Mouse (Mus musculus) kidney, postnatal 25 days (tissue): ENCODE data around the gene Pex5l.

Experiments
- DNase-seq, 2 experiments: peaks; one replicate each; pipeline ENCODE4 v3.0.0; 2021; ENCODE audit warnings: mixed read lengths in 2 of 2

Pex5l gene

GRCm38 (mm10) chr3:33061428-33061827 is 81.6 kb downstream of the Pex5l start:
- DNase-seq: no peak

- DNase-seq: no peak
Observed at GRCm38 (mm10) chr3:33061016-33061415, 82.0 kb downstream of the Pex5l start.

GRCm38 (mm10) chr3:33060343-33060937 is 82.6 kb downstream of the Pex5l start:
- no peak for DNase-seq

DNA sequence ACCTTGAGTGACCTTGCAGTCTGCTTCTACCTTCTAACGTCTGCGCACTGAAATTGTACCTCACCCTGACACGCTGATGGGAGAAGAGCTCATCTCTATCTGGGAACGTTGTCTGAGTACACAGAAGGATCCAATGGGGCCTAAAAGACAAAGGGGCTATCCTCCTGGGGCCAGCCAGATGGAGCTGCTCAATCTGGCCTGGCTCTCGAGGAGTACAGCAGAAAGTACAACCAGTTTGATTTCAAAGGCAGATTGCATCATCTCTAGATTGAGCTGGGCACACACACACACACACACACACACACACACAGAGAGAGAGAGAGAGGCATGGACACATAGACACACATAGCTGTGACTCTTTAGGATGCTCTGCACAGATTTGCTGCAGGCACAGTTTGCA is 94.7 kb downstream of the Pex5l start:
- no peak for DNase-seq

- DNase-seq: no peak
Observed at GRCm38 (mm10) chr3:33044799-33045106, 98.3 kb downstream of the Pex5l start.

DNA sequence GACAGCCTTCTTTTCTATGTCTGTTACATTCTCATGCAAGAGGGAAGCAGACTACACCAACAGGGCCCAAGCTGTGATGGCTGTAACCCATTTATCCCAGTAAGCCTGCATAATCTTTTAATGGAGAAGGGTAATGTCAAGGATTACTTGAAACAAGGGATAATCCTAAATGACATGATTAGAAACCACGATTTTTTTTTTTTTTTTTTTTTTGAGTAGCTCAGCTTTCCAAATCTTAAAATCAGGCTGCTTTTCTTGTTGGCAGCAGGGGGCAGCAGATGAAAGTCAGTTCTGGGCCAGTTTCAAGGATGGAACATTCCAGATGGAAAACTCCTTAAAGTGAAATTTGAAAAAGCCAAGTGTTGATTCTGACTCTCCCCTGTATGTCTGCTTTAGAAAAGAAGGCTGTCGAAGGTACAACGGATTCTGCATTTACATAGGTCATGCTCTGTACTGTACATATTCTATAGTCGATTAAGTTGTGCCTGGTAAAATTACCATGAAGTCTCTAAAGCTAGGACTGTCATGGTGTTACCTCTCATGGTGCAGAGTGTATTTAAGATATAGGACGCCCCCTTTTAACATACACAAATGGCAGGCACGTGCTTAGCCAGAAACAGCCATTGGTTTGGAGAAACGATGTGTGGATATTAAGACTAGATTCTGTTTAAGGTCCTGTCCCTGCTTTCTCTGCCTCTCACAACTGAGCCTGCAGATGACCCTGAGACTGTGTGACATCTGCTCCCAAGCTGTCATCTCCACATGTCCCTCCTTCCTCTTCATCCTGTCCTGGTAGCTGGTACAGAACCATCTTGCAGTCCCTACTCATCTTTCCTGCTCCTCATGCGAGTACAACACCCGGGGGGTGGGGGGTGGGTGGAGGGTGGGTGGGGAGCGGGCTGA is 98.9 kb downstream of the Pex5l start:
- DNase-seq: no peak

DNA sequence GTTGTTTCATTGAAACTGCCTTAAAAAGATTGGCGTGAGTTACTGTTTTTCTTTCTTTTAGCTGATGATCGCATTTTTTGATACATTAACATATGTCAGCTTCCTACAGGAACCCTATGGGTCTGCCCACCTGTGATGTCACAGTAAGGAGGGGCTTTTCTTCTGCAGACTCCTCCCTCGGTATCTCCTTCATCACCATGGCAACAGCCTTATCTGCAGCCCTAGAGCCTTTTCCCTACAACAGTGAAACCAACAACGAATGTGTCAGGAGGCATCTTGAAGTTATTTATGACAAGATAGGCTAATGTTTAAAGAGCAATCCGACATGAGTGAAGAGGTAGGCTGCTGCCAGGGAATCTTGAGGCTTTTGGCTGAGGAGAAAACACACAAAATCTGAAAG is 118.5 kb downstream of the Pex5l start:
- no peak for DNase-seq

- DNase-seq: no peak
Observed at GRCm38 (mm10) chr3:33003901-33004300, 139.1 kb downstream of the Pex5l start.

DNA sequence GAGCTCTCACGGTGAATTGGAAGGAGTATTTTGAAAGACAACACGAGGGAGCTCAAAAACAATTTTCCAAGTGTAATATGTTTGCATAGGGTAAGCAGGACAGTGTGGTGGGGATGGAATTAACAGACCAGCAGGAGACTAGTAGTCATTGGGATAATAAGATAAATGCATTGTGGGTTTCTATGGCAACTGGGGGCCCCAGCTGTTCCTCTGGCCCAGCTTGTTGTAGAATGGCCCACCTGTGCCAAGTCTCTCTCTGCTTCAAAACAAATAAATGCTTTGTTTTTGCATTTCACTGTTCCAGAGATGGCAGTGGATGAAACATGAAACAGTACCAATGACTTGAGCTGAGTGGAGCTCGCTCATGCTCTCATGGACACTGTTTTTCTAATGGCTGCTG is 141.3 kb downstream of the Pex5l start:
- DNase-seq: no peak

DNA sequence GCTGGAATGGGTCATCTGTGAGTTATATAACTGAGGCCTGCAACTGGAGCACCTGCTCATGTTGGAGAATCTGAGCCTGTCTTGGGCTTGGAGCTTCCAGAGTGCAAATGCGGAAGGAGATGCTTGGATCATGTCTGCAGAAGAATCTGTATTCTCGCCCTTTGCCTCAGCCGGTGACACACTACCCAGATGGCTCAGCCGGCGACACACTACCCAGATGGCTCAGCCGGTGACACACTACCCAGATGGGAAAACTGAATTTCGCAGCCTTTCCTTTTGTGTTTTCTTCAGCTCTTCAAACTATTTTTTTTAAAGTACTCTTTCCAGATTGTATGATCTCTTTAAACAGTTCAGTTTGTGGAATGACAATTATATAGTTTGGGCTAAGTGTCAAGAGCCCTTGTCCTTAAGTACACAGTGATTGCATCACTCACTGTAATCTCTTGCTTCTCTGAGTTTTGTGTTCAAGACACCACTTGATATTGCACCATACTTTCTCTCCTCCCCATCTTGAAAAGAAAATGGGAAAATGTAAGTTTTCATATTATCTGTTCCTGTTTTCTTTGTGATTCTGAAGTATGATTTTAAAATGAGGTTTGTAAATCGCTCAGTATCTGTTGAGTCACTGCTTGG is 142.5 kb downstream of the Pex5l start:
- no peak for DNase-seq

- no peak for DNase-seq
Observed at GRCm38 (mm10) chr3:32991713-32992575, 151.1 kb downstream of the Pex5l start.

DNA sequence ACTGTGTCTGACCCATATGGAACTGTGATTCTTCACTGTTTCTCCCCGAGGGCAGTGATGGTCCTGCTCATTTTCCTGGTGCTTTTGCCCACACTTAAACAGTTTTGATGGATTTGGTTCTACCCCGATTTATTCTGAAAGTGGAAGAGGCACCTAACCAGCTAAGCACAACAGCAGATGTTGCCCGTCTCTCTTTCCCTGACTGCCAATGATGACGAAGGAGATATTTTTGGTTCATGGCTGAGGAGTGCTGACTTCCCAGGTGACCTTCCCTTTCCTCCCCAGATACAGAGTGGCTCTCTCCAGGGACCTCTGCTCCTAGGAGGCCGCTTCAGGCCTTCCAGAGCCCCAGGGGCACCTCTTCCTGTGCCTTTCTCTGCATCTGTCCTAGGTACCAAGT is 155.2 kb downstream of the Pex5l start:
- DNase-seq: no peak

DNA sequence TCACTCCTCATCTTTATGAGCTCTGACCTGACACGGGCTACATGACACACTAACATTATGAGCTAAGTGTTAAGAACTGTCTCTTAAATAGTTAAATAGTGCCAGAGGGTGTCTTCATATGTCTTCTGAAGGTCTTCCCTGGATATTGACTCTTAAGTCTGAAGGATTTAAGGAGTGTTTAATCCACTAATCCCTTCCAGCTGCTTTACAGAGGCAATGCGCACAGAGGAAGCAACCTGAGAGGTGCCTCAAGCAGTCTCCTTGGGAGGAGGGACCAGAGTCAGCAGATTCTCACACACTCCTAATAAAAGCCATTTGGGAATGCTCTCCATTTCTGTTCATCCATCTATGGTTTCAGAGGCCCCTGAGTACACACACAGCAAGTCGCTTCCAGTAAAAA is 157.9 kb downstream of the Pex5l start:
- DNase-seq: no peak

DNA sequence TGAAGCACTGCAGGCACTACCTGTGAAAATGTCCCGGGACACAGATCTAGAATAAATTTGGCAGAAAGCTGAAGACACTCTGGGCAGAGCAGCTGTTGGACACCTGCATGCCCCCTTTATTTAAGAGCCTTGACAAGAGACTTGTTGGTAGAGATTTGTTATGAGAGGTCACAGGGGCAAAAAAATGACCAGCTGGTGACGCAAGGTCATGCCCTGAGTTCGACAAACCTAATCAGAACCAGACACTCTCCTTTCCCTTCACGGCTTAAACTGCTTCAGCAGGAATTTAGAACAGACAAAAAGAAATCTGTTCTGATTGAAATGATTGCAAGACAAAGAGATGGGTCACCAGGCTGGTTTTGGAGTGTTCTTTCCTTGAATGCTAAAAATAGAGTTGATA is 163.1 kb downstream of the Pex5l start:
- DNase-seq: no peak

DNA sequence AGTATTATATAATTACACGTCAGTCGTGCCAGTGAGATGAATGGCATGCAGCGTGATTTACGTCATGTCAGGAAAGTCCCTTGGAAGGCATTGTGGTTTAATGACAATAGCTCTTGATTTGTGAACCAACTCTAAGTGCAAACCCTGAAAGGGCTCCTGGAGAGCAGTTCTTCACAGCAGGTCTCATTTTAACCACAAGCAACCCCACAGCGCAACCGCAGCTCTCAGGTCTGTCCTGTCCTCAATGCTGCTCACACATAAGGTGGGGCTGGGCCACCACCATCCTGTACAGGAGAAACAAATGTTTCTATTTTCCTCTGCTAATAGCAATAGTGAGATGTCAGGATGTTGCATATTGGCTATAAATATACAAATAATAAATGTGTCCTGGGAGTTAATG is 163.8 kb downstream of the Pex5l start:
- DNase-seq: no peak

- DNase-seq: no peak
Observed at GRCm38 (mm10) chr3:32970257-32970656, 172.8 kb downstream of the Pex5l start.

- DNase-seq: no peak
Observed at GRCm38 (mm10) chr3:32968671-32969425, 174.2 kb downstream of the Pex5l start.

DNA sequence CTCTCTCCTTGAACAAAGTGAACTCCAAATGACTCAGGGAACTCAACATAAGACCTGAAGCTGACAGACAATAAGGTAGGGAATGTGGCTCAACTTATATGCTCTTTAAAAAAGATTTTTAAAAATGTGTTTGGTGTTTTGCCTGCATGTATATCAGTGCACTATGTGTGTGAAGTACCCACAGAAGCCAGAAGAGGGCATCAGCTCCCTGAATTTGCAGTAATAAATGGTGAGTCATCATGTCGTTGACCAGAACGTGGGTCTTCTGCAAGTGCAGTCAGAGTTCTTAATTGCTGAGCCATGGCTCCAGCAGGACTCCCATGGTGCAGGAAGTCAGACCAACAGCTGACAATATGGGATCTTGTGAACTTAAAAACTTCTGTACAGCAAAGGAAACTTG is 177.5 kb downstream of the Pex5l start:
- DNase-seq: no peak

DNA sequence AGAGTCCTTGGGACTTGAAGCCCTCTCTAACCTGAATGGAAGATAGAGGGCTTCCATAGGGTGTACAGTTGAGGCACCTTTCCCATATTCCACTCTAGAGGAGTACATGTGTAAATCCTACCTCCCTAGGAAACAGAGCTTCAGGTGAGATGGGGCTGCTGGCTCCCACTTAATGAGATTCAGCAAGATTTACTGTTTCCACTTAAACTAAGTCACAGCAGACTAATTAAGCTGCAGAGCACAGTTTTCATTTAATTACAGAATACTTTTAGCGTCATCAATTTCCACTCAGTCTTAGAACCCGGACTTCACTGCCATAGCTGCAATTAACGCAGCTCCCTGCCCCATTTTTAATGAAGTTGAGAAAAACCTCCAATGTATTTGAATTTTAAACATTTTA is 181.6 kb downstream of the Pex5l start:
- DNase-seq: no peak

GRCm38 (mm10) chr3:32951382-32951781 is 191.7 kb downstream of the Pex5l start:
- DNase-seq: no peak

DNA sequence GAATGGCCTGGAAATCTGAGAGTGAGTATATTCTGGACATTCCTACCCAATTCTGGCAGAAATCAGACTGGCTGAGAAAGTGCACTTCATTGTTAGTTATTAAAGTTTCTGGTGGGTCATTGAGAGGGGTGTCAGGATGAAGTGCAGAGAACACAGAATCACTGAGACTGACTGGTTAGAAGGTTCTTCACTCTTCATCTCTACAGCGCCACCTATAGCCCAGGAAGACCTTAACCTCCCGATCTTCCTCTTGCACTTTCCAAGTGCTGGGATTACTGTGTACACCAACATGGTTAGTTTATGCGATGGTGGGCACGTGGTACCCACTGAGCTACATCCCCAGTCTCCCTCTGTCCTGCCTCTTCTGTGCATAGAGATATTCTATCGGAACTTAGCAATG is 195.6 kb downstream of the Pex5l start:
- no peak for DNase-seq

DNA sequence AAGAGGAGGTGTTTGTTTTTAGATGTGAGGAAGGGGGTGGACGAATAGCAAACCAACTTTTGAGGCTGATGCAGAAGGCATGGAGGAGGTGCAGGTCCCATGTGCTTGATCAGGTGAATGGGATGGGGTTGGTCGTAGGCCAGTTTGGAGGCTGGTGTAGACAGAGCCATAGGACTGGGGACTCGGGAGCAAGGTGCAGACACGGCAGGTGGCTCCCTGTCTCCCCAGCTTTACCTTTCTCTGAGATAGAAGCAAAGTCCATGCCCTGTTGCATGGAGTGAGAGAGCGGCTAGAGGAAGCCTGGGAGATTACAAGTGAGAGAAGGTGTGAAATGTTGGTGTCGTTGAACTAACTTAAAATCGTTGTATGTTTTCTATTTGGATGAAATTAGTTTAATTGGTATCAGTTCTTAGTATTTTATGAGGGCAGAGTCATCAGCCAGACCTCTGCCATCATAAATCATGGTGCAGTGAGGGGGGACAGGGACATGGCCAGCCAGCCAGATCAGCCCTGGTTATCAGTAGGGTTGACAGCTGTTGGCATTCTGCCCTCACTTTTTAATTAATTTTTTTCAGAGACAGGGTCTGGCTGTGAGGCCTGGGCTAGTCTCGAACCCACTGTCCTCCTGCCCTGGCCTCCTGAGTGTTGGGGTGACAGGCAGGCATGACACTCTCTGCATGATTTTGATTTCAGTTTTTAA is 203.1 kb downstream of the Pex5l start:
- DNase-seq: no peak
